Mouse (Mus musculus): ENCODE measurements around the gene Gm4788. TPM values are rescaled to one million over a fixed set of nuclear protein-coding genes. Genes with fewer than 3 reads are reported as not detected.
"Not testable (repeated sequence)": the region's sequence is repeated elsewhere in the genome, so short reads cannot be mapped to it uniquely, and the experiment has no call there.

Gene Gm4788
- not detected in 2 replicates for polyA plus RNA-seq (2012; ENCODE audit: insufficient read depth, low replicate concordance)

GRCm38 (mm10) chr1:139781143-139781542 lies at the start of gene Gm4788:
Gene Gm4788, minus strand, starts transcription at chr1:139781243.
- no peaks in the 10 kb centered on the region for H3K36me3 ChIP-seq (replicated peaks; ENCODE audit: low read length)
- no peaks in the 10 kb centered on the region for H3K9me3 ChIP-seq
- H3K4me1 ChIP-seq, result no peaks in the 10 kb centered on the region
- TF ChIP-seq GATA1 (IDR thresholded peaks at IDR 0.05; ENCODE audit: borderline replicate concordance, low read length), result no peak
- no peak for TF ChIP-seq FLI1 (IDR thresholded peaks at IDR 0.05; ENCODE audit: low read length)
- no peak within 1 kb of the TSS for H3K4me3 ChIP-seq (replicated peaks)
- no peaks in the 10 kb centered on the region for H3K27me3 ChIP-seq (replicated peaks)

GRCm38 (mm10) chr1:139808594-139808993 lies 27.6 kb upstream of the Gm4788 start:
- TF ChIP-seq GATA1 (IDR thresholded peaks at IDR 0.05; ENCODE audit: borderline replicate concordance, low read length), result no peak
- no peak for TF ChIP-seq FLI1 (IDR thresholded peaks at IDR 0.05; ENCODE audit: low read length)
- Histone ChIP-seq H3K4me1 (no peaks in the 10 kb centered on the region), H3K36me3 (replicated peaks; ENCODE audit: low read length) (no peaks in the 10 kb centered on the region), H3K27me3 (replicated peaks) (no peaks in the 10 kb centered on the region), H3K9me3 (no peaks in the 10 kb centered on the region), H3K4me3 (replicated peaks) (no peak overlapping the region)

- not testable (repeated sequence) for H3K27me3 ChIP-seq (replicated peaks); H3K9me3 ChIP-seq; H3K4me3 ChIP-seq (replicated peaks); H3K36me3 ChIP-seq (replicated peaks; ENCODE audit: low read length); H3K4me1 ChIP-seq
Measured at GRCm38 (mm10) chr1:139769913-139770312, 11.1 kb downstream of the Gm4788 start.

DNA sequence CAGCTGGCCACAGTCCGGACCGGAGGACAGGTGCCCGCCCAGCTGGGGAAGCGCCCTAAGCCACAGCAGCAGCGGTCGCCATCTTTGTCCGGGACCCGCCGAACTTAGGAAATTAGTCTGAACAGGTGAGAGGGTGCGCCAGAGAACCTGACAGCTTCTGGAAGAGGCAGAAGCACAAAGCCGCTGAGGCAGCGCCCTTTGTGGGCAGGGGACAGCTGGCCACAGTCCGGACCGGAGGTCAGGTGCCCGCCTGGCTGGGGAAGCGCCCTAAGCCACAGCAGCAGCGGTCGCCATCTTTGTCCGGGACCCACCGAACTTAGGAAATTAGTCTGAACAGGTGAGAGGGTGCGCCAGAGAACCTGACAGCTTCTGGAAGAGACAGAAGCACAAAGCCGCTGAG lies 64.4 kb downstream of the Gm4788 start:
- H3K4me3 ChIP-seq (replicated peaks); H3K27me3 ChIP-seq (replicated peaks); H3K36me3 ChIP-seq (replicated peaks; ENCODE audit: low read length): not testable (repeated sequence)

DNA sequence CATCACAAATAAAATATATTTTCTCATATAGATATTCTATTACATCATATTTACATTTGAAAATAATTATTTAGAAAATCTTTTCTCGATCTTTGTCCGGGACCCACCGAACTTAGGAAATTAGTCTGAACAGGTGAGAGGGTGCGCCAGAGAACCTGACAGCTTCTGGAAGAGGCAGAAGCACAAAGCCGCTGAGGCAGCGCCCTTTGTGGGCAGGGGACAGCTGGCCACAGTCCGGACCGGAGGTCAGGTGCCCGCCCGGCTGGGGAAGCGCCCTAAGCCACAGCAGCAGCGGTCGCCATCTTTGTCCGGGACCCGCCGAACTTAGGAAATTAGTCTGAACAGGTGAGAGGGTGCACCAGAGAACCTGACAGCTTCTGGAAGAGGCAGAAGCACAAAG lies 64.8 kb downstream of the Gm4788 start:
- H3K36me3 ChIP-seq (replicated peaks; ENCODE audit: low read length); H3K4me3 ChIP-seq (replicated peaks); H3K9me3 ChIP-seq; H3K27me3 ChIP-seq (replicated peaks); H3K4me1 ChIP-seq: not testable (repeated sequence)

More for the DNA sequence above, 64.4 kb downstream of the Gm4788 start:
- not testable (repeated sequence) for H3K9me3 ChIP-seq, H3K4me1 ChIP-seq

- H3K4me1 ChIP-seq; H3K27me3 ChIP-seq (replicated peaks); H3K9me3 ChIP-seq; H3K36me3 ChIP-seq (replicated peaks; ENCODE audit: low read length); H3K4me3 ChIP-seq (replicated peaks): not testable (repeated sequence)
Measured at GRCm38 (mm10) chr1:139649921-139650320, 131.1 kb downstream of the Gm4788 start.

Other genes starting within 250 kb of the Gm4788 start
- not detected in 2 replicates for gene Cfhr1, start 221.0 kb downstream of the Gm4788 start, polyA plus RNA-seq (2012; ENCODE audit: insufficient read depth, low replicate concordance)
- gene Cfhr2, start 77.5 kb upstream of the Gm4788 start, polyA plus RNA-seq (2012; ENCODE audit: insufficient read depth, low replicate concordance), result not detected in 2 replicates

Data from megakaryocyte, embryonic 14.5 days (primary cell).